Mouse (Mus musculus): Measurements from ENCODE around the gene Stard3nl.

Gene Stard3nl

DNA sequence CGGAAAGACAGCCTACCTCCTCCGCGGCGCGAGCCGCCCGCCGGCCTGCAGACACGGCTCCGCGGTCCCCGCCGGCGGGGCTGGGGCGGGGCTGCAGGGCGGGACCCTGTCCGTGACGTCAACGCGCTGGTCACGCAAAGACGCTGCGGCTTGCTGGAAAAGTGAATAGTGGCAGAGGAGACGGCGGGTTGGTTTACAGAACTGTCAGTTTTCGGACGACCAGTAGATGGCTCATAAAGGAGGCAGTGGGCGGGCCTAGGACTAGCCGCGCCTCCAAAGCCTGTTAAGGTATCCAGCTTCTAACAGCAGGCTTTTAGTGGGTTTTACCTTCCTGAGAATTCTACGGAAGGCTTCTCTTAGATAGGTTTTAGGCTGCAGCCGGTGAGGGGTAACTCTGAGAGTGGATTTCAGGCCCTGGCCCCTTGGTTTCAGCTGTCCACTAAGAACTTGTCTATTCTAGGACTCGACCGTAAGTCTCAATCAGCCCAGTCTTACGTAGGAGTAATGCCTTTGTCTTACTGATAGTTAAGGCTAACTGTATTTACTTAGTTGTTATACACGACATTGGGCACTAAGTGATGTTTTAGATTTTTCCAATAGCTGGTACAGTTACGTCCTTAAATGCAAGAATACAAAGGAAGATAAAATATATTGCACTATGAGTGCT, at the start of gene Stard3nl:
Gene Stard3nl (minus strand): TSS at position 108 of the 667 bp plus-strand sequence.
- DNase-seq: peak; percentile 99

DNA sequence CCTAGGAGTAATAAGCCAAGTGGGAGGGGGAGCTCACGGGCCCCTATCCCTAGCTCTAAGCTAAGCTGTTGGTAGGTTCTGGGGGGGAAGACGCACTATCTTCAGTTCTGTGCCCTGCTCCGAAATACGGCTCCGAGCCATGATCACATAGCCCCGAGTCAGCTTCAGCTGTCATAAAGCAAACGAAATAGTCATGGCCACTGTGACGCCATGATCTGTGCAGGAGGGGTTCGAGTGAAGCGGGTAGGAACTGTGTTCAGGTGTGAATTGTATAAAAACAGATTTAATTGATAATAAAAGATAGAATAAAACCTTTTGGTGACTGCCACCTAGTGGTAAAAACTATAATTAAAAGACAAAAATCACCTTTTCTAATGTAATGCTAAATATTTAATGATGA, 42.4 kb upstream of the Stard3nl start:
- DNase-seq: no peak

DNA sequence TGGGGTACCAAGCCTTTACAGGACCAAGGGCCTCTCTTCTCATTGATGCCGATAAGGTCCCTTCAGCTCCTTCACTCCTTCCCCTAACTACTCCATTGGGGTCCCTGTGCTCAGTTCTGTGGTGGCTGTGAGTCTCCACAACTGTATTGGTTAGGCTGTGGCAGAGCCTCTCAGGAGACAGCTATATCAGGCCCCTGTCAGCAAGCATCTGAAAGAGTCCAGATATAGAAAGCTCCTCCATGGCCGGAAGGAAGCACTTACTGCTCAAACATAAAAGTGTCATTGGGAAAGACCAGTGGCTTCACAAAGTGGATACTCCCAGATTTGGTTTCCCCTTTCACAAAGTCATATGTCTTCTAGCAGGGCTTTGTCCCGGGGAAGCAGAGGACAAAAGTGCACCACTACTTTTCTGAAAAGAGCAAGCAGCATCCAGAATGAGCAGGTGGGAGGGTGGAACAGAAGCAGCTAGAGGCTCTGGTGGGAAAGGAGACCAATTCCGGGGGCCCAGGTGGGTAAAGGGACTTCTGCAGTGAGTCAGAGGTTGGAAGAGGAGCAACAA, 34.3 kb upstream of the Stard3nl start:
- DNase-seq: no peak

DNA sequence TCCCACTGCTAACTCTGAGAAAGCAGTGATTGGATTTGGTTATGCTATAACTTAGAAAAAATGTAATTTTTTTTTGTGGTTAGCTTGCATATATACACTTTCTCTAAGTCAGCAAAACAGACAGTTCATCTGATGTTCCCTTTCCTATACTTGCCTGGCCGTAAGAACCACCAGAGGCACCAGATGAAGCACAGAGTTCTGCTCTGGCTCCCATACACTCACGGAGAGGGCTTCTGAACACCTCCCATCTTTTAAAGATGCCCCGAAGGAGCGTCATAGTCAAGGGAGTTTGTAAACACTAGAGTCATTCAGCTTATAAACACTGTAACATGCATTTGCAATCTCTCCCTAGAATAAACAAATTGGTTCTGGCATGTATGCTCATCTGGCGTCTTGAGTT, 32.5 kb upstream of the Stard3nl start:
- no peak for DNase-seq

DNA sequence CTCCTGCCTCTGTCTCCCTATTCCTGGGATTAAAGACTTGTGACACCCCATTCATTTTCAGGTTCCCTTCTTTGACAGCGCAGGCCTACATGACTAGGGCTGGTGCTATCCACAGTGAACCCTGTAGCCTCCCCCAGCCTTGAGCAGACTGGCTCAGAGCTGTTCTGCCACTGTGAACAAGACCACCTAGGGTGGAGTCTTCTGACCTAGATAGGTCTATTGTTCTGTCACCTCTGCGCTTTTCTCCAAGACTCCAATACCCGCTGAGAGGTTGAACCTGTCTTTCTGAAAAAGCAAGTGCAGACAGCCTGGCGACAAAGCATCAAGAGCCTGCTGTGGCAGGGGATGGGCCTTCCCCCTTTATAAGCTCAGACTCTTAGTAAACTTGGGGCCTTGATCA, 29.0 kb upstream of the Stard3nl start:
- no peak for DNase-seq

DNA sequence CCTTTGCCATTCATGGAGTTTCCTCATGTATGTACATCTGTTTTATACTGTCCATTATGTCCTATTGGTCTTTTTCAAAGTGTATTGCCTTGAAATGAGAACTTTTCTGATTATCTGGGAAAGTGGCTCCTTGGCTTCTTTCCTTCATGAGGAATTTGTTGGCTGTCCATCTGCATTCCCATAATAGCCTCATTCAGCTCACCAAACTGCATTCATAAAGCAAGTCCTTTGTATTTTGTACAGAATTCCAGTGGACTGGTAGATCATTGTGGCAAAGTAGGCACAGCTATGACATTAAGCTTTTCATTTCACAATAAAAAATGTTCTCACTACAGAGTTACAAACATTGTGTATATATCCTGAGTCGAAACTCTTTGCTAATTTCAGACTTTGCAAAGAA, 26.9 kb upstream of the Stard3nl start:
- no peak for DNase-seq

DNA sequence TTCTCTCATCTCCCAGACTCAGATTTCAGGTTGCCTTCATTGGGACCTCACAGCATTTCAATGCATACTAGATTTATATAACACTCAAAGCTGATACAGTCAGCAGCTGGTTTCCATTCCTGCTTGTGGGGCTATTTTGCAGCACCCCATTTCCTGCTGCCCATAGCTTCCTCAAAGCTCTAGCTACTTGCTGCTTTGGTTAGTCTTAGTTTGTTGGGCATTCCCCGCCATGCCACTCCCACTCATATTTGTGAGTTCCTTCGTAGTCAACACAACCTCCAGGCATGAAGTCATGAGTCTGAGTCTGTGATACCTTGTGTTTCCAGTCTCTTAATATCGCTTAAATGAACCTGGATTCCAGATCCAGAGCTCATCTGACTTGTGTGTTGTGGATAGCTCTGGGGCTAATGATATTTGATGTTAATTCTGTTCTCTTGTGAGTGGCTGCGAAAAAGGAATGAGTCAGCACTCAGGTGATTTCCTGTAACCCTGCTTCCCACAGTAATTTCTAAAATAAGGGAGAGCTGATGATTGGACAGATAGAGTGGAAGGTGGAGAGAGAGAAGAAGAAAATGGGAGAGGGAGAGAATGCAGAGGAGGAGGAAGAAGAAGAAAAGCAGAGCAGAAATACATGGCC, 22.4 kb upstream of the Stard3nl start:
- peak; percentile 36 for DNase-seq

DNA sequence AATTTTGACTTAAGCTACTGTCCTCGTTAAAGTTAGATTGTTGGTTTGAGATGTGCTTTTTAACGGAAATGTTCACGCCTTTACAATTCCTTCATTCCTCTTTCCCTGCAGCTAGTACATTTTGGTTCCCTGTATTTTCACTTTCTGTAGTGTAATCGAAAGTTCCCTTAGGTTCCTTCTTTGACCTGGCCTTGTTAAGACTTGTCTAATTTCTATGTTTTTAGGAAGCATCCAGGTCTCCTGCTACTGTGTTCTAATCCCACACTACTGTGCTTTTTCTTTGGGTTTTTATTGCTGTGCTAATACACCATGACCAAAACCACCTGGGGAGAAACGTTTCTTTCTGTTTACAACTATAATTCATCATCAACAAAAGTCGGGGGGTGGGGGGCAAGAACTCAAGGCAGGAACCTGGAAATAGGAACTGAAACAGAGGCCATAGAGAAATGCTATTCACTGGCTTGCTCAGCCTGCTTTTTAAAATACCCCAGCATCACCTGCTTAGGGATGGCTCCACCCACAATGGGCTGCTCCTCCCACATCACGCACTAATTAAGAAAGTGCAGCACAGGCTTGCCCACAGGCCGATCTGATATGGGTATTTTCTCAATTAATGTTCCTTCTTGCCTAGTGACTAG, 20.4 kb upstream of the Stard3nl start:
- no peak for DNase-seq

DNA sequence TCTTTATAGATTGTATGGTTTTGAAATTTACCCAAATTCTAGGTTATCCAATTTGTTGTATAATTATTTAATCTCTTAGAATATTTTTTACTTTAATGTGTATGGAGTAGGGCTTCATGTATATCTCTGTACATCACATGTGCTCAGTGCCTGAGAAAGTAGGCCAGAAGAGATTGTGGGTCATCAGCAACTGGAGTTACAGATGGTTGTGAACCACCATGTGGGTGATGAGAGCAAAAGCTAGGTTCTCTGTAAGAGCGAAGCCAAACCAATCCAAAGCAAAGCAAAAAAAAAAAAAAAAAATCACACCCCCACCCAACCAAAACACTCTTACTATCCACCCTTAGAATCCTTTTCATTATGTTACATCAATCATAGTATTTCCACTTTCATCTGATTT, 19.7 kb upstream of the Stard3nl start:
- DNase-seq: no peak

DNA sequence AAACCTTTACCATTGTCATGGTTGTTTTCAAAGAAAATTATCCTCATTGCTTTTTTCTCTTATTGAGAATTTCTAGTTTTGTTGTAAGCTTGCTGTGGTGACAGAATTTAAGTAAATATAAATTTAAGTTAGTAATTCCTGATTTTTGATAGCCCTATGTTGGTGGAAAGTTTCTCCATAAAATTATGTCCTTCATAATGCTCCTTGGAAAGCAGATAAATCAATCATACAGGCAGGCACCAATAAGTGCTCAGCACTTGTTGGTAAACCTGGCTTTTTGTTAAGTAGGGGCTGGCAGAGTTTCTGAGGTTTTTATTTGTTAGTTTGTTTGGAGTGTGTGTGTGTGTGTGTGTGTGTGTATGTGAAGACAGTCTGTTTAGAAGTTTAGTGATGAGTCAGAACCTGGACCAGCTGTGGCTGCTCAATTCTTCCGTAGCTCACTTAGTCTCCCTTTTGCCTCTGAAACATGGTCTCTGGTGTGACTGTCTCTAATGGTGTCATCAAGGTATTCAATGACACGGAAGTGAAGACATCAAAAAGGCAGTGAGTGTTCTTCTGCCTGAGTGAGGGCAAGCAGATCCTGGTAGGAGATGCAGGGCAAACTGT, 16.8 kb upstream of the Stard3nl start:
- DNase-seq: no peak

DNA sequence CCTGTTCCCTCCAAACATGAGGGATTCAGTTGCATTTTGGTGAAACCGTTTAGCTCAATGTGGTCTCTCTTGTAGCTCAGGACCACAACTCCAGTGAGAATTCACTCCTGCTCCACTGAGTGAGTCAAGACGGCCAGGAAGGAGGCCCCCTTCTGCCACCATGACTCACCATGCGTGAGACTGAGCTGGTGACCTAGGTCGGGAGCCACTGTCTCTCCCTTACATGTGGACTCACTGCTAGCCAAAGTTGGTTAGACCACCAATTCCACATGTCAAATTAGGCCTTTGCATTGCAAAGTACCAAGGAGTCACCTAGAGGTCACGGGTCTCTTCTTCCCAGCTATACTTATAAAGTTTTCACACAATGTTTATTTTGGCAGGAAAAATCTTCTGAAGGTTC, 16.3 kb upstream of the Stard3nl start:
- no peak for DNase-seq

DNA sequence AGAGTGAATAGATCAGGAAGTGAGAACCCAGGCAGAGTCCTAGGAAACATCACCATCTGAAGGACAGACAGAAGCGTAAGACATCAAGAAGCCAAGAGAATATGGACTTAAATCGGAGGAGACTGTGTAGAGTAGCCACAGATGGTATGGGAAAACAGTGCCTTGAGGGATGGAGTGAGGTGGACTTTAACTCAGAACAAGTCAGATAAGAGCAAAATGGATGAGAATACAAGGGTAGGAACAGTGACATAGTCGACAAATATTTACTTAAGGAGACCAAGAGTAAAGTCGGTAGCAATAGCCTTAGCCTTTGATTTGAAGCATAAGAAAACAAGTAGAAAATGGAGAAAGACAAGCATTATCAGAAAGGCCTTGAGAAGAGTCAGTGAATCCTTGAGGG, 15.1 kb upstream of the Stard3nl start:
- no peak for DNase-seq

DNA sequence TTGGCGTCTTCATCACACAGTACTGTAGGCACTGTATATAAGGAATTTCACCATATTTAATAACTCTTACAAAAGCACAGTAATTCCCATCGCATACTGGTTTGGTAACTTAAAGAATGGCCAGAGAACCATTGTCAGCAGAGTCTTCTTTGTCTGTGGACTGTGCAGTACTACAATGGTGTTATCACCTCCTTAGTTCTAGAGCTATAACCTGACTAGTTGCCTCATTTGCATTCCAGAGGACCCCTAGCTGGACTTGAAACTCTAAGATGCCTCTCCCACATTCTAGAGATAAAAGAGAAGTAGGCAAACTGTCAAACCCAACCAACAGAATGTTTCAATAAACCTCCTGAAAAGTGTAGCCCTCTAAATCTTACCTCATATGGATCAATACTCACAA, 12.4 kb upstream of the Stard3nl start:
- no peak for DNase-seq

DNA sequence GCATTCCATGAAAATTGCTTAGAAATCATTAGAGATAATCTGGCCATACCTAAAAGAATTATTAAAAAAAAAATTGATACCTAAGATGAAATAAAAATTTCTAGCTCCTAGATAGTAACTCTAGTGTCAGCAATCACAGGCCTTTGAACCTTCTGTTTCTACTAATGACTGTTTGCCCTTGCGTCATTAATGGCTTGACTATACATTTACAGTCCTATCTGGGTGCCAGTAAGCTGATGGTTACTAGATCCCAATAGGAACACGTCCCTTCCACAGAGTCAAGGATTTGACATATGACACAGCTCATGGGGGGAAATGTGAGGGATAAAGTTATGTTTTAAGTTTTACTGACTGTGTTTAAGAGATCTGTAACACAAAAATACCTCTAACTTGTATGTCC, 9.0 kb upstream of the Stard3nl start:
- no peak for DNase-seq

DNA sequence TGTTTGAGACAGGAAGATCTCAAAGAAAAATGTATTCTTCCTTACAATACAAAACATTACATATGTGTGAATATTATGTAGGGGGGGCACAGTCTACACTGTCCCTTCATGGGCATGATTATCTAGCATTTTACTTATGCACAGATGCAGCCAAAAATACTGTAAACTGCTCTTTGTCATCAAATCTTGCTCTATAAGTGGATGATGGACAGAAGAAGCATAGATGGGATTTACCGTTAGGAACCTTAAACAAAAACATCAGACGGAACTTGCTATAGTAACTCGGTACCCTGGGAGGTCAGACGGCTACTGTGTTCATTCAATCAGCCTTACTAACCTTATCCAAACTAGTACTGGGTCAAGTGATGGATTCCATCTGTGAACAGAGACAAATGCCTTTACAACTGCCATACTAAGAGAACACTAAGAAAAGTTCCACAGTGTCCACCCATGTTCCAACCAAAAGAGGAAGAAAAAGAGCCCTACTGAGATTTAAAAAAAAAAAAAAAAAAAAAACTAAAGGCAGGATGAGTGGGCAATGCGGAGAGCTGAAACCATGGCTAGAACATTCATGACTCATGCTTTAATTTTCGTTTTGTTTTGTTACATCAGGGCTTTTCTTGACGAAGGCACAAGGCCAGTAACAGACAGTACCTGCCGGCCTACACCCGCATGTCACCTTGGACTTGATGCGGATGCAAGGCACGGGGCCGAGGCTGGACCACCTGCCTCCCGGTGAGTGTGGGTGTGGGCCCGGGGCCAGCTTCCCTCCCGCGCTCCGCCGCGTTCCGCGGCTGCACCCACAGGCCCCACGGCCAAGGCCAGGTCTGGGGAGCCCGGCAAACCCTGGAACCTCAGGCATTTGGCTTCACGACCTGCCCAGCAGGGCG, 552 bp downstream of the Stard3nl start:
- no peak for DNase-seq

DNA sequence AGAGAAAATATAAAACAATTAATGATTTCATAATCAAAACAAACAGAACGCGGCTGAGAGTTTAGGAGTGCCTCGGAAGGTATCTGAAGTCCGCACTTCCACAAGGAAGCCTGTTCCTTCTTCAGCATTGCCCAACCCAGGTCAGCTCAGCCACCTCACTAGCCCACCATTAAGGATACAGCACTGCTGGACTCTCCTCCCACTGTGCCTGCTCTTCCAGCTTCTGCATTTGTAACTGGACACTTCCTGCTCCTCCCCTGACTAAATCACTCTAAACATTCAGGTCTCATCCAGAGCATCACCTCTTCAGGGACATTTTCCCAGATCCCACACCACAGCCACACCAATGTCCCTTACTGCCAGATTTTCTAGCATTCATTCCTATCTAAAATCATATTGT, 1.4 kb downstream of the Stard3nl start:
- peak; percentile 11 for DNase-seq

DNA sequence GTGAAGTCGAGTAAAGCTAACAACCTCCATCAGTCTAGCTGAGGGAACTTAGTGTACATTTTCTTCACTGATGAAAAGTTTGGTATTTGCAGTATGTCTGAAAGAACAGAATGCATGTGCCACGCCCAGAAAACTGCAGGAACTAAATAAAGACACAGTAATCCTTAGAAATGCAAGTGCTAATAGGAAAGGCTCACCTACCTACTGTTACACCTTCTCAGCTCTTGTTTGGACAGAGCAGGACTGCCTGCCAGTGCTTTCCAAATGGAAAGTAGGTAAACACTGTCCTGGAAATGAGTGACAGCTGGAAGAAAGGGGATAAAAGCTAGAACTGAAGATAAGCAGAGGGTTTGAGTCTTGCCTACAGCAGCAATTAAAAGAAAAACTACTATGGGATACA, 1.9 kb downstream of the Stard3nl start:
- DNase-seq: no peak

DNA sequence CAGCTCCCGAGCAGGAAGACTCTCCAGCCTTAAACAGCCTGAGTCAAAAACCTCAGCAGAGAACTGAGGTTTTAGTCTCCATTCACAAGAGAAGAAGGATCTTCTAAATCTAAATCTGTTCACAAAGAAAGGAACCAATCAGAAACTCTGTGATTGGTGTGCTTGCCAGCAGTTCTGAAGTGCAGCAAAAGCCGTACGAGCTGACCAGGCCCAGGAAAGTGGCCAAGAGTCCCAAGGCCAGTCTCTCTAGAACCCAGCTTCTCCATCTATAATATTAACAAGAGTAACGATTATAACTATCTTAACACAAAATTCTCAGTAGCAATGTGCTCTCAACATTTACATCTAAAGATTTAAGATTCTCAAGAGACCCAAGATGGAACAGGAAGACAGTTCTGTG, 4.0 kb downstream of the Stard3nl start:
- no peak for DNase-seq

DNA sequence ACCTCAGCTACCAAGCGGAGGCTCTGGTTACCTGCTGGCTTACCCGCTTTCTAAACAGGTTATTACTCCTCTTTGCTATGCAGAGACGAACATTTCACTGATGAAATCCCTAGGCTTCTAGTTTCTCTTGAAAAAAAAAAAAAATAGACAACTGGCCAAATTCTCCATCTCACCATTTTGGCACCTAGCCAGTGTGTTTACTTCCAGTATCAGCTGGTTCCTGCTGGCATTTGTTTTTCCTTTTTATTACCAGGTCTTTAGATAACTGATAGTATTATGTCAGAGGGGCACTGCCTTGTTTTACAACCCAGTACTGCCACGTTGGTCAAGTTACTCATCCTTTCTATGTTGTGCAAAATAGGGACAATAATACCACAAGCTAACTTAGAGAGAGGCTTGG, 5.3 kb downstream of the Stard3nl start:
- DNase-seq: no peak

DNA sequence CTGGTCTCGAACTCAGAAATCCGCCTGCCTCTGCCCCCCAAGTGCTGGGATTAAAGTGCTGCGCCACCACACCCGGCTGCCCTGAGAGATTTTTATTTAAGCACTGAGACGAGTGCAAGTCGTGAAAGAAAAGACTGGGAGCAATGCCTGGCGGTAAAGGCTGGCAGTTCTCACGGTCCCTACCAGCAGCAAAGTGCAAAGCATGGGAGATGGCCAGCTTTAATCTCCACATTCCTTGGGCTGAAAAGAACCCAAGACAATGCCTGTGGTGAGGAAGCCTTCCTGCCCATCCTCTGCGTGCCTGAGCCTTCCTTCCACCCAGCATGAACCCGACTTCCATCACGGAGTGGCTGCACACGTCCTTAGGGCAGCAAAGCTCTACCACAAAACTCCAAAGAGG, 5.7 kb downstream of the Stard3nl start:
- no peak for DNase-seq

DNA sequence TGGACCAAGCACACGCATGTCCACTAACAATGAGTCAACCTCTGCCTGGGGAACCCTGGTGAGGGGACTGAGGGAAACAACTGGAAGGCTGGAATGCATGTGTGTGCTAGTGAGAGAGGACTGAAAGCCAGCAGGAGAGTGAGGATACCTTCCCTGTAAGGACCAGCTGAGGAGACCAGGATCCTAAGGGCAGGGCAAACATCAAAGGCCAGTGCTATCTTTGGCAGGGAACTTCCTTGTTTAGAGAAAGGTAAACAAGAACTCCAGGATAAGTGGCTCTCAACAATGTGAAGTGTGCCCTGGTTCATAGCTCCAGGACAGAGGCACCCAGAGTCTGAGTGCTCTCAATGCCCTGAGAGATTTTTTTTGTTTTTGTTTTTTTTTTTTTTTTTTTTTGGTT, 6.2 kb downstream of the Stard3nl start:
- no peak for DNase-seq

DNA sequence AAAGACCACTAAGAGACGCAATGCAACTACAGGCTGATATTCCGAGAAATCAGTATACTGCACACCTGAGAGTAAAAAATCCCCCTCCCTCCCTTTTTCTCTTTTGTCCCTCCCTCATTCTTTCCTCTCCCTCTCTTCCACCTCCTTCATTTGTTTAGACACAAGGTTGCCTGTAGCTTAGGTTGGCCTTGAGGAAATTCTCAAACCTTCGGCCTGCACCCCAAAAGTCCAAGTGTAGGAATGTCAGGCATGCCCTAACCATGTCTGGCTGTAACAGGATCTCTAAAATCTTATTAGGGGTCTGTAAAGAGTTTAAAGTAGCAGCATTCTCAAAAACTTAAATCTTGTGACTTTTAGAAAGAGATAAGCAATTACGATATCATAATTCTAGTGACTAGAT, 10.4 kb downstream of the Stard3nl start:
- no peak for DNase-seq
